ENCODE assay signal across 15 mouse cellular contexts in genomic region chr4:132594191-132594590, GRCm38 (mm10). TPM values are rescaled to one million over a fixed set of nuclear protein-coding genes. Genes with fewer than 3 reads are reported as not detected.
DNase-seq lines count a peak whose midpoint lies in the region; ATAC-seq and TF ChIP-seq lines count a peak whose summit lies in the region.
"Had no signal": no experiment of that assay in that cellular context is flagged by ENCODE, and none has a peak within 500 bp of the region (broad histone marks: within the 10 kb centered on the region; RNA-seq: fewer than 3 reads in every experiment).

No protein-coding gene starts in this region.

- 33% methylated on average over 4 of the region's 4 CpGs for WGBS in embryonic facial prominence, embryonic 10.5 days

- intact Hi-C loops in heart, postnatal 36 days (cut with DNase I), result no loop called here

- H3K9me3 ChIP-seq in ES-E14 (ENCODE audit: control insufficient read depth, insufficient read depth, low read depth, low read length), result no peaks in the 10 kb centered on the region
- H3K9me3 ChIP-seq in embryonic facial prominence, embryonic 10.5 days, result no peaks in the 10 kb centered on the region; the same call in 1 of the 2 replicates
- H3K9me3 ChIP-seq: forebrain, embryonic 12.5 days; G1E; midbrain, embryonic 13.5 days; neural tube, embryonic 12.5 days had no signal

- ATAC-seq in megakaryocyte-erythroid progenitor cell, adult 5-6 weeks (replicated peaks; ENCODE audit: low FRiP score, low TSS enrichment, poor library complexity, severe bottlenecking), result no peak
- ATAC-seq: midbrain, embryonic 13.5 days had no signal

- H3K9ac ChIP-seq in ES-E14 (ENCODE audit: insufficient read depth, low read depth, low read length, poor library complexity, severe bottlenecking), result no peak overlapping the region
- H3K9ac ChIP-seq: forebrain, embryonic 12.5 days; midbrain, embryonic 13.5 days; neural tube, embryonic 12.5 days had no signal

- no peaks in the 10 kb centered on the region for H3K36me3 ChIP-seq in ES-E14 (ENCODE audit: control insufficient read depth, insufficient read depth, low read length, poor library complexity, severe bottlenecking)
- no peaks in the 10 kb centered on the region for H3K36me3 ChIP-seq in embryonic facial prominence, embryonic 10.5 days (replicated peaks)
- H3K36me3 ChIP-seq: forebrain, embryonic 12.5 days; G1E; midbrain, embryonic 13.5 days; neural tube, embryonic 12.5 days had no signal

- no peak overlapping the region for H3K4me3 ChIP-seq in ES-E14 (ENCODE audit: insufficient read depth in 1 of 2, low read depth in 1 of 2, low read length in 2 of 2, poor library complexity in 1 of 2, severe bottlenecking in 1 of 2)
- no peak overlapping the region for H3K4me3 ChIP-seq in embryonic facial prominence, embryonic 10.5 days
- H3K4me3 ChIP-seq: forebrain, embryonic 12.5 days; midbrain, embryonic 13.5 days; neural tube, embryonic 12.5 days had no signal

- no peak overlapping the region for H3K27ac ChIP-seq in ES-E14 (ENCODE audit: insufficient read depth, low read depth, low read length, poor library complexity, severe bottlenecking)
- no peak overlapping the region for H3K27ac ChIP-seq in embryonic facial prominence, embryonic 10.5 days (replicated peaks)
- H3K27ac ChIP-seq: forebrain, embryonic 12.5 days; midbrain, embryonic 13.5 days; neural tube, embryonic 12.5 days had no signal

- in situ Hi-C loops in ES-E14 (cut with MboI; ENCODE audit: low sequenced_read_pairs in 2 of 2, unreplicated experiment in 2 of 2), result no loop called here

- peaks cover 0 to 1% of the 10 kb centered on the region in 2 experiments; a peak in 1 of 4 replicates for H3K4me1 ChIP-seq in ES-E14 (ENCODE audit: control insufficient read depth in 2 of 2, insufficient read depth in 2 of 2, low read length in 2 of 2, poor library complexity in 1 of 2)
- H3K4me1 ChIP-seq in embryonic facial prominence, embryonic 10.5 days, result peaks cover 9% of the 10 kb centered on the region
- H3K4me1 ChIP-seq: forebrain, embryonic 12.5 days; midbrain, embryonic 13.5 days; neural tube, embryonic 12.5 days had no signal

- H3K27me3 ChIP-seq in embryonic facial prominence, embryonic 10.5 days (replicated peaks; ENCODE audit: low read depth, poor library complexity, severe bottlenecking), result no peaks in the 10 kb centered on the region
- H3K27me3 ChIP-seq: forebrain, embryonic 12.5 days; midbrain, embryonic 13.5 days; neural tube, embryonic 12.5 days had no signal

- peak; percentile 86 for DNase-seq in heart, adult 11 months
- DNase-seq in heart, postnatal 36 days, result no peak
- DNase-seq in kidney, postnatal 14 days, result peak; percentile 28
- DNase-seq in kidney, adult 8-10 months, result no peak
- DNase-seq in ES-E14 (ENCODE audit: low read depth, low spot score), result peak; percentile 62
- DNase-seq in embryonic facial prominence, embryonic 10.5 days (ENCODE audit: low spot score), result peak; percentile 10
- no peak for DNase-seq in right cerebral cortex, postnatal 4 days
- DNase-seq: cerebellum, postnatal 10 days; left cerebral cortex, postnatal 4 days; spleen, adult 18-20 months had no signal

TF ChIP-seq in ES-E14, 5 proteins besides CTCF, POLR2A, EP300 and RAD21:
- TF ChIP-seq ZNF384 (IDR thresholded peaks at IDR 0.05; ENCODE audit: low read depth, low read length), result no peak
- TF ChIP-seq CHD2 (IDR thresholded peaks at IDR 0.05; ENCODE audit: low read depth, low read length), result no peak
- TF ChIP-seq MAFK (IDR thresholded peaks at IDR 0.05; ENCODE audit: insufficient read depth, low read depth, low read length), result no peak
- no peak for TF ChIP-seq ZC3H11A (IDR thresholded peaks at IDR 0.05; ENCODE audit: borderline replicate concordance, low read depth, low read length)
- TF ChIP-seq HCFC1 (IDR thresholded peaks at IDR 0.05; ENCODE audit: borderline replicate concordance, insufficient read depth, low read length), result no peak

RNA-seq across cellular contexts. Expression of gene Ptafr, which starts 30.3 kb away (rescaled TPM):
- 1 to 10 TPM; 1.8 to 3.2 TPM for total RNA-seq in heart, postnatal 36 days (2021)
- total RNA-seq in ES-E14 (2012; rRNA removed), result 0.26 and 0.40 TPM in 2 replicates
- 0.28 and 0.44 TPM in 2 replicates for polyA plus RNA-seq in embryonic facial prominence, embryonic 10.5 days (2016; fragmentation: Nextera tagmentation; extraction: Ambion mirVana)
- not detected in 2 replicates for total RNA-seq in megakaryocyte-erythroid progenitor cell, adult 5-6 weeks (2014; fragmentation: Nextera tagmentation)
- total RNA-seq in megakaryocyte-erythroid progenitor cell, adult 5-6 weeks (2017), result 0.23 TPM in 1 of 2 replicates, not detected in the other

RNA-seq across cellular contexts. Expression of gene Eya3, which starts 44.6 kb away (rescaled TPM):
- total RNA-seq in heart, postnatal 36 days (2021), result 10 to 100 TPM; 28.2 to 35.0 TPM
- total RNA-seq in ES-E14 (2012; rRNA removed), result 28.1 and 31.9 TPM in 2 replicates
- 36.2 and 39.9 TPM in 2 replicates for polyA plus RNA-seq in embryonic facial prominence, embryonic 10.5 days (2016; fragmentation: Nextera tagmentation; extraction: Ambion mirVana)
- total RNA-seq in megakaryocyte-erythroid progenitor cell, adult 5-6 weeks (2014; fragmentation: Nextera tagmentation), result 34.3 and 35.4 TPM in 2 replicates
- 22.3 and 25.2 TPM in 2 replicates for total RNA-seq in megakaryocyte-erythroid progenitor cell, adult 5-6 weeks (2017)

RNA-seq across cellular contexts. Expression of gene Dnajc8, which starts 58.8 kb away (rescaled TPM):
- total RNA-seq in heart, postnatal 36 days (2021), result 10 to 100 TPM; 50.9 to 63.2 TPM
- total RNA-seq in ES-E14 (2012; rRNA removed), result 127 and 167 TPM in 2 replicates
- polyA plus RNA-seq in embryonic facial prominence, embryonic 10.5 days (2016; fragmentation: Nextera tagmentation; extraction: Ambion mirVana), result 222 TPM in 2 replicates
- 160 and 183 TPM in 2 replicates for total RNA-seq in megakaryocyte-erythroid progenitor cell, adult 5-6 weeks (2014; fragmentation: Nextera tagmentation)
- total RNA-seq in megakaryocyte-erythroid progenitor cell, adult 5-6 weeks (2017), result 481 and 593 TPM in 2 replicates

Comparison
In these comparisons a context has a peak if more than half of its experiments do, and no peak if none do; other contexts are left out.
1. DNase-seq: peak in heart, adult 11 months (single experiment), kidney, postnatal 14 days (single experiment), ES-E14 (single experiment) and embryonic facial prominence, embryonic 10.5 days (single experiment); none in heart, postnatal 36 days (0 of 2), kidney, adult 8-10 months (0 of 2) and right cerebral cortex, postnatal 4 days (single experiment).